Mouse (Mus musculus): Measurements from ENCODE around the gene Klk1b9. TPM values are rescaled to one million over a fixed set of nuclear protein-coding genes. Genes with fewer than 3 reads are reported as not detected.

Klk1b9 gene
- polyA plus RNA-seq (2012; rRNA removed): not detected in 2 replicates

DNA sequence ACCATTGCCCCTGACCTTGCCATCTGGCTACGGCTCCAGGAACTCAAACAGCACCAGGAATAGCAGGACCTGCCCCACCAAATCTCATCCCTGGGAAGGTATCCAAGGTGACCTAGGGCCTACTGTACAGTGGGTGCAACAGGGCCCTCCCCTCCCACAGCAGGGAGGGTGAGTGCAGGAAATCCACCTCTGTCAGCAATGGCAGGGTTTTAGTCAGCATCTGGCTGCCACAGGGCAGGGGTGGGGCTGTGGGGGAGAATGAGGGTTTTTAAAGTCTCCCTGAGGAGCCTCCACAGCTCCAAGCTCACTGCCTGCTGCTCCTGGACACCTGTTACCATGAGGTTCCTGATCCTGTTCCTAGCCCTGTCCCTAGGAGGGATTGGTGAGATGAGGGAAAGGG is at the start of gene Klk1b9:
TSS of gene Klk1b9 (plus strand) at position 301 of the 400 bp plus-strand sequence.

DNA sequence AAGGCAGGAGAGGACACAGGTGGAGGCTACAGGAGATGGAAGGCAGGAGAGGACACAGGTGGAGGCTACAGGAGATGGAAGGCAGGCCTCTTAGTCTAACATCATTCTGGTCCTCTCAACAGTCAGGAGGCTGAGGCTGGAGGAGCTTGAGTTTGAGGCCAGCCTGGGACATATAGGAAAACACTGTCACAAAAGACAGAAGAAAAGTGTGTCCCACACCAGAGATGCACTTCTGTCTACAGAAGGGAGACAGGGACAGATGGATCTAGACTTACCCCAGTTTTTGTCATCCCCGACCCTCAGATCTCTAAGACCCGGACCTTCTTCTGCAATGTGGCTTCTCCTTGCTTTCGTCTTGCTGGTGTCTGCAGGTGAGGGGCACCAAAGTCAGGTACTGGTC is 42.4 kb upstream of the Klk1b9 start, which contains the start of gene Klk15:
TSS of gene Klk15 (plus strand) at position 301 of the 400 bp plus-strand sequence.

DNA sequence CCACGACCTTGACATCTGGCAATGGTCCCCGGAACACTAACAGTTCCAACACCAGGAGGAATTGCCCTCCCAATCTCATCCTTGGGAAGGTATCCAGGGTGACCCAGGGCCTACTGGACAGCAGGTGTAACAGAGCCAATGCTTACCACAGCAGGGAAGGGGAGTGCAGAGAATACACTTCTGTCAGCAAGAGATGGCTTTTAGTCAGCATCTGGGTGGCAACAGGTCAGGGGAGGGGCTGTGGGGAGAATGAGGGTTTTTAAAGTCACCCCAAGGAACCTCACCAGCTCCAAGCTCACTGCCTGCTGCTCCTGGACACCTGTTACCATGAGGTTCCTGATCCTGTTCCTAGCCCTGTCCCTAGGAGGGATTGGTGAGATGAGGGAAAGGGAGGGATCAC is 25.5 kb upstream of the Klk1b9 start, which contains the start of gene Klk1b8:
TSS of gene Klk1b8 (plus strand) at position 301 of the 400 bp plus-strand sequence.

DNA sequence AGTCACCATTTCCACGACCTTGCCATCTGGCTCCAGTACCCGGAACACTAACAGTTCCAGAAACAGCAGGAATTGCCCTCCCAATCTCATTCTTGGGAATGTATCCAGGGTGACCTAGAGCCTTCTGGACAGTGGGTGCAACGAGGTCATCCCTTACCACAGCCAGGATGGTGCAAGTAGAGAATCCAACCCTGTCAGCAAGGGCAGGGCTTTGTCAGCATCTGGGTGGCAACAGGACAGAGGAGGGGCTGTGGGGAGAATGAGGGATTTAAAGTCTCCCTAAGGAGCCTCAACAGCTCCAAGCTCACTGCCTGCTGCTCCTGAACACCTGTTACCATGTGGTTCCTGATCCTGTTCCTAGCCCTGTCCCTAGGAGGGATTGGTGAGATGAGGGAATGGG is 9.4 kb upstream of the Klk1b9 start, which contains the start of gene Klk1b1:
TSS of gene Klk1b1 (plus strand) at position 301 of the 400 bp plus-strand sequence.

DNA sequence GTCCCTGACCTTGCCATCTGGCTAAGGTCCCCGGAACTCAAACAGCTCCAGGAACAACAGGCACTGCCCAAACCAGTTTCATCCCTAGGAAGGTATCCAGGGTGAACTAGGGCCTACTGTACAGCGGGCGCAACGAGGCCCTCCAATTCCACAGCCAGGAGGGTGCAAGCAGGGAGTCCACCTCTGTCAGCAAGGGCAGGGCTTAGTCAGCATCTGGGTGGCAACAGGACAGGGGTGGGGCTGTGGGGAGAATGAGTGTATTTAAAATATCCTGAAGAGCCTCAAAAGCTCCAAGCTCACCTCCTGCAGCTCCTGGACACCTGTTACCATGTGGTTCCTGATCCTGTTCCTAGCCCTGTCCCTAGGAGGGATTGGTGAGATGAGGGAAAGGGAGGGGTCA is 19.7 kb downstream of the Klk1b9 start, which contains the start of gene Klk1b11:
TSS of gene Klk1b11 (plus strand) at position 301 of the 400 bp plus-strand sequence.

DNA sequence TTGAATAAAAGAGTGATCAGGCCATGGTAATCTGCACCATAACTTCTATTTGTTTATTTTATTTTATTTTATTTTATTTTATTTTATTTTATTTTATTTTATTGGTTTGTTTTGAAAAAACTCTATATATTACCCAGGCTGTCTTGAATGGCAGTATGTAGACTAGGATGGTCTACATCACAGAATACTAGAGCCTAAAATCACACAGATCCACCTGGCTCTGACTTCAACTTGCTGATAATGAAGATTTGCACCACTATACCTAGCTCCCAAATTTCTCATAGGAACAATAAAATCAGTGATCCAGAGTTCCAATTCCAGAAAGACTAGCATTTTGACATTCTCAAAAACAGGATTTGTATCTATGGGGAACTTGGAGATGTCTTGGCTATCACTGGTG is 36.0 kb downstream of the Klk1b9 start, which contains the start of gene Klk1b26:
TSS of gene Klk1b26 (plus strand) at position 301 of the 400 bp plus-strand sequence.

Other genes starting within 250 kb of the Klk1b9 start
- not detected in 2 replicates for gene Klk12, start 207.2 kb upstream of the Klk1b9 start, polyA plus RNA-seq (2012; rRNA removed)
- 0.23 TPM in 1 of 2 replicates, not detected in the other for gene Klk11, start 201.5 kb upstream of the Klk1b9 start, polyA plus RNA-seq (2012; rRNA removed)
- gene Klk10, start 195.0 kb upstream of the Klk1b9 start, polyA plus RNA-seq (2012; rRNA removed): 0.15 and 0.91 TPM in 2 replicates
- 0.09 TPM in 1 of 2 replicates, not detected in the other for gene Klk9, start 184.2 kb upstream of the Klk1b9 start, polyA plus RNA-seq (2012; rRNA removed)
- 5.6 and 7.1 TPM in 2 replicates for gene Klk8, start 178.5 kb upstream of the Klk1b9 start, polyA plus RNA-seq (2012; rRNA removed)
- 0.04 and 0.05 TPM in 2 replicates for gene Klk7, start 164.8 kb upstream of the Klk1b9 start, polyA plus RNA-seq (2012; rRNA removed)
- not detected in 2 replicates for gene Klk6, start 151.6 kb upstream of the Klk1b9 start, polyA plus RNA-seq (2012; rRNA removed)
- gene Klk5, start 134.1 kb upstream of the Klk1b9 start, polyA plus RNA-seq (2012; rRNA removed): not detected in 2 replicates
- gene Klk4, start 94.9 kb upstream of the Klk1b9 start, polyA plus RNA-seq (2012; rRNA removed): 0.33 and 0.58 TPM in 2 replicates
- gene Klk15, start 42.3 kb upstream of the Klk1b9 start, polyA plus RNA-seq (2012; rRNA removed): not detected in 2 replicates
- not detected in 2 replicates for gene Klk1b8, start 25.4 kb upstream of the Klk1b9 start, polyA plus RNA-seq (2012; rRNA removed)
- not detected in 2 replicates for gene Klk1b1, start 9.3 kb upstream of the Klk1b9 start, polyA plus RNA-seq (2012; rRNA removed)
- not detected in 2 replicates for gene Klk1b11, start 19.8 kb downstream of the Klk1b9 start, polyA plus RNA-seq (2012; rRNA removed)
- 0.06 TPM in 1 of 2 replicates, not detected in the other for gene Klk1b26, start 36.1 kb downstream of the Klk1b9 start, polyA plus RNA-seq (2012; rRNA removed)
- not detected in 2 replicates for gene Klk1b27, start 76.2 kb downstream of the Klk1b9 start, polyA plus RNA-seq (2012; rRNA removed)
- not detected in 2 replicates for gene Klk1b21, start 126.3 kb downstream of the Klk1b9 start, polyA plus RNA-seq (2012; rRNA removed)
- gene Klk1b22, start 136.6 kb downstream of the Klk1b9 start, polyA plus RNA-seq (2012; rRNA removed): not detected in 2 replicates
- gene Klk1b16, start 160.7 kb downstream of the Klk1b9 start, polyA plus RNA-seq (2012; rRNA removed): not detected in 2 replicates
- gene Klk1b24, start 212.2 kb downstream of the Klk1b9 start, polyA plus RNA-seq (2012; rRNA removed): 0.09 TPM in 1 of 2 replicates, not detected in the other
- gene Klk1b3, start 222.1 kb downstream of the Klk1b9 start, polyA plus RNA-seq (2012; rRNA removed): not detected in 2 replicates
- gene Klk1b4, start 231.4 kb downstream of the Klk1b9 start, polyA plus RNA-seq (2012; rRNA removed): not detected in 2 replicates
- gene Klk1b5, start 239.9 kb downstream of the Klk1b9 start, polyA plus RNA-seq (2012; rRNA removed): not detected in 2 replicates
- not detected in 2 replicates for gene Klk1, start 249.3 kb downstream of the Klk1b9 start, polyA plus RNA-seq (2012; rRNA removed)